Mouse (Mus musculus) heart, postnatal 0 days (tissue): ENCODE results near the gene Gng2.

Experiments
- CTCF ChIP-seq: IDR thresholded peaks from 2 replicates; pipeline ENCODE4 v1.5.1; 2016; ENCODE audit warnings: antibody characterized with exemption, control low read depth, low read depth
- EP300 ChIP-seq: IDR thresholded peaks from 2 replicates; pipeline ENCODE4 v1.6.1; 2016; ENCODE audit warnings: antibody characterized with exemption, low read depth

GRCm38 (mm10) chr14:19867286-19867935, 110.0 kb downstream of the Gng2 start:
- TF ChIP-seq CTCF = no peak
- no peak for TF ChIP-seq EP300
